Mouse (Mus musculus) cerebellum, adult 2 months (tissue): ENCODE measurements around the gene Pdcl3.

Experiments
- CTCF ChIP-seq: fragments of 200-500 bp; IDR thresholded peaks from 2 replicates; pipeline ENCODE4 v1.5.1; 2011; ENCODE audit warnings: low read depth, mild to moderate bottlenecking, control low read depth, low read length, moderate library complexity, borderline replicate concordance; ENCODE audit not compliant: insufficient read depth
- POLR2A ChIP-seq: fragments of 200-500 bp; IDR thresholded peaks from 2 replicates; pipeline ENCODE4 v1.6.1; 2011; ENCODE audit warnings: low read length, control low read depth, borderline replicate concordance; ENCODE audit not compliant: insufficient read depth

DNA sequence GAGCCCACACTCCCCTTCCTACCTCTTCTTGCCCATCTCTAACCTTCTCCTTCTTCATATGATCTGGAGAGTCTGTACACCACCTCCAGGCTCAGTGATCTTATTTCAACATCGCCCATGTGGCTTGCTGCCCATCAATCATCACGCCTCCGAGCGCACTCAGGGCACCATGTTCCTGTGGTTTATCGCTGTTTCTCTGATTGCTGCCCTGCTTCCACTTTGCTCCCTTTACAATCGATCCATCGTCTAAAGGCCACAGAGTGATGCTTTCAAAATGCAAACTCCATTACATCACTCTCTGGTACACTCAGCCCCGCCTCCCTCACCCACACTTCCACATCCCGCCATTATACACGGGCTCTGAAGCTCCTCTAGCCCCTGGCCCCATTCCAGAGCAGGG is 30.1 kb downstream of the Pdcl3 start:
- TF ChIP-seq CTCF = no peak
- no peak for TF ChIP-seq POLR2A
